Mouse (Mus musculus) skeletal muscle tissue, adult 2 months (tissue): ENCODE results near the gene Dnah7a.
"Not testable (repeated sequence)": the region's sequence is repeated elsewhere in the genome, so short reads cannot be mapped to it uniquely, and the experiment has no call there.

Experiments
- DNase-seq: peaks from one replicate; pipeline ENCODE4 v3.0.0-alpha.2; 2012; ENCODE audit warnings: low read depth, low spot score

Dnah7a gene

DNA sequence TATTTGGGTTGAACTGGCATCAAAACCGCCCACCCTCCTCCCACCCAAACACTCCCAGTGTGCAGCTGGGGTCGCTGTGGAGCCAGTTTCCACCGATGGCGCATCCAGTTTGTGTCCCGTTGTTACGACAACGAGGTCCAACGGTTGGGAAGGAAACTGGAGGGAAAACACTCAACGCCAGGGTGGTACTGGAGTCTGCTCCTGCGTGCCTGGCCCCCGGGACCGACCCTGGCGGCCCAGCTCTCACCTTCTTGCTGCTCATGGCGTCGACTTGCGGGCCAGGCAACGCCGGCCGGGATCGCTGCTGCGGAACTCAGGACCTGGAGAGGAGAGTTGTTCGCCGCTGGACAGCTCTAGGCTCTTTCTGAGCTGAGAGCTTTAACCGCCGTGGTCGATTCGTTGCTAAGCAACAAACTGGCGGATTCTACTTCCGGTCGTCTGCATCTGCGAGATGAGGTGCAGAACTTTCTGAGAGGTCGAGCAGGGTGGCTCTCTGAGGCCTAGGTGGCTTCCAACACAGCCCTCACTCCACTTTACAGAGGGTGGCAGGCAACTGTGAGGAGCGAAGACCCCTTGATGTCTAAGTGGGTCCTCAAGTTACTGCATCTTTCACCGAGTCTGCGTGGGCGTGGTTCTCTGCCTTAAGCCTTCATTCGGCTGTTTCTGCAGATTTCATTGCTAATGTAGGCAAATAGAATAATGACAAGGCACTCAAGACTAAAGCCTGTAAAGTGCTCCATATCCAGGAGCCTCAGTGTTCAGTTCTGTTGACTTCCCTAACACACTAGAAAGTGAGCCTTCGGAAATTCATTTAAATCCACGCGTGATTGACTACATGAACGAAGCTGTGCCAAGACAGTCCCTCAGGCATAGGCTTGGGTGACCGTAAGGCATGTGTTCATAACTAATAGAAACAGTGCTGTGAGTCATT is at the start of gene Dnah7a:
Gene Dnah7a (minus strand): TSS at position 354 of the 931 bp plus-strand sequence.
- DNase-seq = peak; percentile 7

DNA sequence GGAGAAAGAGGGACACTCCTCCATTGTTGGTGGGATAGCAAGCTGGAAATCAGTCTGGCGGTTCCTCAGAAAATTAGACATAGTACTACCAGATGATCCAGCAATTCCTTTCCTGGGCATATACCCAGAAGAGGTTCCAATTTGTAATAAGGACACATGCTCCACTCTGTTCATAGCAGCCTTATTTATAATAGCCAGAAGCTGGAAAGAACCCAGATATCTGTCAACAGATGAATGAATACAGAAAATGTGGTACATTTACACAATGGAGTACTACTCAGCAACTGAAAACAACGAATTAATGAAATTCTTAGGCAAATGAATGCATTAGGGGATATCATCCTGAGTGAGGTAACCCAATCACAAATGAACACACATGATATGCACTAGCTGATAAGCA is 46.9 kb upstream of the Dnah7a start:
- not testable (repeated sequence) for DNase-seq

DNA sequence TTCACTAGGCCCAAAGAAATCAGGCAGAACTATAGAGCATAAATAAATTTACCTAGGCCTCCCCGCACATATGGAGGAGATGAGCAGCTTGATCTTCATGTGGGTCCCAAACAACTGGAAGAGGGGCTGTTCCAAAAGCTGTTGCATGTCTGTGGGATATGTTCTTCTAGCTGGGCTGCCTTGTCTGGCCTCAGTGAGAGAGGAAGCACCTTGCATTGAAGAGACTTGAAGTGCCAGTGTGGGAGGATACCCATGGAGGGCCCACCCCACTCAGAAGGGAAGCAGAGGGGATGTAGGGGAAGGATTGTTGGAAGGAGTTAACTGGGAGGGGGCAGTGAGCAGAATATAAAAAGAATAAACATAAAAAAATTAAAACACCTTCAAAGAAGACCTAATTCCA is 44.6 kb upstream of the Dnah7a start:
- no peak for DNase-seq

DNA sequence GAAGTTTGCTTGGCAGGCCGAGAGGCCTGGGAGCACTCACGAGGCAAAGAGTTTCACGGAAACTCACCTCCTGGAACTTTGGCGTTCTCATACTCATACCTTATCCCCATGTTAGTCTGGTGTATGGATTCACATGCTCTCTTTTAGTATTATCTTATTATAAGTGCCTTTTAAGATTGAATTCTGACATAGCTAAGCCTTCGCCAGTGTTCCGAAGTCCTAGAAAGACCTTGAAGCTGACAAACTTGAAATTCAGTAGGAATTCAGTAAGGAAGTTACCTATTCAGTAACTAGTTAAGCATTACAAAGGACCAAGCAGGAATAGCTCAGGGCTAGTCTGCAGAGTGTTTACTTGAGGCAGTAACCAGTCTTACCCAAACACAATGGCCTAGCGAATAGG is 44.1 kb upstream of the Dnah7a start:
- not testable (repeated sequence) for DNase-seq

DNA sequence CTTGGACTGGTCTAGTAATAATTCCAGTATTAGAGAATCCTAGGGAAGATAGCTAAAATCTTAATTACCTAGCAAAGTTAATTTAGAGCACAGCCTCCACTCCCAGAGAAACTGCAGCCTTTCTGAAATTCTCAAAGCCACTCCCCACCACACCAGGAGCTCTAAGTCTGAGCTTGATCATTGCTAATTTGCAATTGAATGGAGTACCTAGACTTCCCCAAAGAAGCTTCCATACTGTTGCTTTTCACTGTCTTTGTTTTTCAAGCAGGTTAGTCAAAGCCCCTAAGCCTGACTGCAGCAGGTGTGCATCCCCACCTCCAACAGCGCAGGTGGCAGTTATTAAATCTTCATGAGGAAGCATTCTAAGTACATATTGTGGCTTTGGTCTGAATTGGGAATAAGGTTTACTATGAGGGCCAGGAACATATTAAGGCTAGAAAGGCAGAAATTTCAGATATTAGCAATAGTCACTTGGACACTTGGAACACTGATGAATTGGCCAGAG is 43.3 kb upstream of the Dnah7a start:
- DNase-seq = not testable (repeated sequence)

DNA sequence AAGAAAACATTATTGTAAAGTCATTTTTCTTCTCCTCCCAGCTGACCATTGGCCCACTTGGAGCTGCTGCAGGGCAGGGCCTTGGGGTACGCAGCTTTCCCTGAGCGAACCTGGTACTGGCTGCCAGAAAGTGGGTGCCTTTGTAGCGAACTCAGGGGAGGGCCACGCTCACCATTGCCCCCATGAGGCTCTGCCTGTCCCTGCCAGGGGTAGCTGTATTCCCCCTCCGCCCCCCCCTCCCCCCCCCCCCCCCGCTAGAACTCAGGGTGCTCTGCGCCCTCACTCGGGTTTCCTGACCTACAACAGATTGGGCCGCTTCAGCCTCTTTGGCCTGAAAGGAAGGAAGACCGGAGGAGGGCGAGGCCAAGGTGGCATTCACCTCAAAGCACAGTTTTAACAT is 42.0 kb upstream of the Dnah7a start:
- DNase-seq = no peak

DNA sequence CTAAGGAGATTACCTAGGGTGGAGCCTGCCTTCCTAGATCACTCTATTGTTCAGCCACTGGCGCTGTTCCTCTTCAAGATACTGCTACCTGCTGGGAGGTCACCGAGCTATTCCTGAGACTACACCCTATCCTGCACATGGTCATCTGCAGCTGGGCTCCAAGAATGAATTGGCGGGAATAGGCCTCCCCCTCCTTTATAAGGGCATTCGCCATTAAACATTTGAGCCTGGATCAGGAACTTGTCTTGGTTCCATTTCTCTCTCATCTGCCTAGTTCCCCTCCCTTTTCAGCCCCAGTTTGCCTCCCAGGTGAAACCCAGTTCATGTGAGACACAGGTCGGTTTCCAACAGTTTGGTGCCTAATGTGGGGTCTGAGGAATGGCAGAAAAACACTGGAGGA is 39.4 kb upstream of the Dnah7a start:
- DNase-seq = no peak

DNA sequence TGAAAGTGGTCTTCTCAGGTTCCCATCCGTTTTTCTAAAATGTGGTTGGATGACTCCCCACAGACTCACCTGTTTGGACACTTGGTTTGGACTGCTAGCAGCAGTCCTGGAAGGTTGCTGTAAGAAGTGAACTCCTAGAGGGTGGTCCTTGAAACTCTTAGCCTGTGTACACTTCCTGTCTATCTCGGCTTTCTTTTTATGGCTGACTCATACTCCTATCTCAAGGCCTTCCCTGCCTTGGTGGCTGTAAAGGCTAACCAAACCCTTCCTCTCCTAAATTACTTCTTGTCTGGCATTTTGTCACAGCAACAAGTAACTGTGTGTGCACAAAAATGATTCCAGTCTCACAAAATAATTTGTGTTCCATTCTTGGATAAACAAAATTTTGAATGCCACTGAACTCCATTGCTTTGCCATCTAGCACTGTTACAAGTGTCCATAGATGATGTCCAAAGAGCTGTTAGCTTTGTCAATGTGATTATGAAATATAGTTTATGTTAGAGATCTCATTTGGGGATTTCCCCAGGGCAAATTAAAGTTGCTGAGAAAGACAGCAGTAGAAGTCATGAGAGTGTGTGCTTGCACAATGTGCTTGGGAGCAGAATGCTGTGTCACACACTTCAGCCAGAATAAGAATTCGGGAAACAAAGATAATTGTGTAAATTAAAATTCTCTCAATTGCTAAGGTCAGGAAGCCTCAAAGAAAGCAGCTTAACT is 35.3 kb upstream of the Dnah7a start:
- no peak for DNase-seq

DNA sequence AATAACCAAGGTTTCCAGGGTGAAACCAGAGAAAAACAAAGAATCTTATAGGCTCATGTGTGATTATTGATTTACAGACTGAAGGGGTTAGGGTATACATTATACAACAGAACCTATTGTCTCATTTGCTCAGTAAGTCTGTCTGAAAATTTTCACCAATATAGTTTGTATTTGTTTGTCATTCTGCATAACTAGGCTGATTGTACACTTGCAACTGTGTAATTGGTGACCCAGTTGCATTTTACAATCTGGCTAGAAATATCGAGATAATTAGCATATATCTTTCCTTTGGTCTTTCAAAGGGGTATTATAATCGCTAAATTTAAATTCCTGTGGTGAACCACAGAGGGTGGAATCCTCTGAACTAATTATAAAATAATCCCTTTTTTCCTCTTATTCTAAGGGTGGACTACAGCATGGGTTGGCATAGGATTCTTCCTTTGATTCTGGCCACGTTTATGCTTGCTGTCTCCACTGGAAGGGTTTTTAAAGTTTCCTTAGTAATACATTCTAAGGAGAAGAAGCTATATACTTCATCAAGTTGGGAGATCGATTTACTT is 34.3 kb upstream of the Dnah7a start:
- DNase-seq = no peak

DNA sequence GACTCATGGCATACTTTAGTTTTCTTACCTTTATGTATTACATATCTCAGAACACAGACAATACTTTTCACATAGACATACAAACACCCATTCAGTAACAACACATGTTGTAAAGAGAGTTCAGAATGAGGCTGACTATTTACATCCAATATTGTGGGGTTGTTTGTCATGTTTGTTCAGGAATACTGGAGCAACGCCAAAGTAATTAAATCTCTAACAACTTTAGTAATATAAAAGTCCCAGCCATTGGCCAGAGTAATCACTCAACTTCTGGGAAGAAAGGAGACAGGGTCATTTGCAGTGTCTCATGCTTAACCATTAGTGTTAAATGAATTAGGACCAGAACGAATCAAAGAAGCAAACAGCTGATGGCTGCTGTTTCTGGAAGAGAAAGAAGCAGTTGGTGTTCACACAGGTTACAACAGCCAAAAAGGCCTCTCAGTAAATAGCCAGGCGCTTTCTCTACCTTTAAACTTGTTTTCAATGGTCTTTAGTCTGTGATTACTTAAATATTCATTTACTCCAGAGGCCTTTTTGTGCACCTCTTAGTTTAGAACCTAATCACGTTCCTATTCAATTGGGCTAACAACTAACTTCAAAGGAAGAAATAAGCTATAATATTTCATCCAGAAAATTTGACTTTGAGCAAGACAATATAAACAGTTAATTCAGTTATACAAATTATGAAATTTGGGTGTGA is 33.6 kb upstream of the Dnah7a start:
- not testable (repeated sequence) for DNase-seq

DNA sequence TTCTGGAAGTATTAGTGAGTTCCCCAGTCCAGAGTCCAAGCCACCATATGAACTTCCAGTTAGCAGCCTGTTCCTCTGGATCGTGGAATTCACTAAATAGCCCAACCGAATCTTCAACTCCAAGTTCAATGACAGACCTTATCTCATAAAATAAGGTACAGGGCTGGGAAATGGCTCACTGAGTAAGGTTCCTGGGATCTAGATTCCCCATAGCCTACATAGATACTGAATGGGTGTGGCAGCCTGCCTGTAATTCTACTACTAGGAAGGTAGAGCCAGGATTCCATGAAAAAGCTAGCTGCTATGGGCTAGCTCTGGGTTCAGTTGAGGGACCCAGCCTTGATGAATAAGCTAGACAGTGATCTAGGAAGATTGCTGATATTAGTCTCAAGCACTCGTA is 30.0 kb upstream of the Dnah7a start:
- no peak for DNase-seq

DNA sequence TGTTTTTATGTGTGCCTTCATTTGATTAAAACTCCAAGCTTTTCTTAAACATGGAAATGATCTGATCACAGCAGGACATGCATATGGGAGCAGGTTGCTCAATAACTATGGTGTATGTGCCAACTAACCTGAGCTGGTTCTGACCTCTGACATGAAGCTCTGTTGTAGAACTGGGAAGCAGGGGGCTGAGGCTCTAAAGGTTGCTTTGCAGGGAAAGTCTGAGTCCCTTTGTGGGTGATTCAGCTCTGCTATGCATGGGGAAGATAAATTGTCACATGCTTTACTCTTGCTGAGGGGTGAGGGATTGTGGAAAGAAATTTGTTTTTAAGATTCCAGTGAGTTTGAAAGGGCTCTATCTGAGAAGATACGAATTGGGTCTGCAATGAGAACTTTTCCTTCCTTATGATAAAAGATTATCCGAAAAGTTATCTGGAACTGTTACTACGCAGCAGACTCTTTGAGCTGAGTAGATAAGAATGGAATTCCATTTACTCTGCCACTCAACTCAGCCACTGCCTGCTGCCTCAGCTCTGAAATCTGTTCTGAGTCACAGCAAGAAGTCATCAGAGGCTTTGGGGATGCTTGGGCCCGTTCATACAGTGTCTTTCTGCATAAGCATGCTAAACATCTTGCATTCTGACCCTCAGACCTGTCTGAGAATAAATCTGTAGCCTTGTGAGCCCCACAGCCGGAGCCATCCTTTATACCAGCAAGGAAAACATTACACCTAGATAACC is 22.1 kb upstream of the Dnah7a start:
- DNase-seq = no peak

DNA sequence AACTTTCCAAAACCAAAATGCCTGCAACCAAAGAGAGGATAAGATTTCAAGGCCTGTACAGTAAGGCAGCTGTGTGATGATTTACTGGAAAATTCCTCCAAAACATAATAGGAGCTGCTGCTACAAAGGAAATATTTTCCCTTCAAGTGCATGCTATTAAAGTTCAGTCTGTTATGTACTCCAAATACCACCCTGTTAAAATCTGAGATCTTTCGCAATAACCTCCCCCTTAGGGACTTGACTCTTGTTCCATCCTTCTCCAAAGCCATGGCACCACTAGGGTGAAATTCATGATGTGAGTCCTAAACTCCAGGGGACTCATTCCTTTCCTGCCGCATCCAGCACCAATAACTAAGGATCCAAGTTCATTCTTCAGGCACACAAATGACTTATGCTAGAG is 20.3 kb upstream of the Dnah7a start:
- no peak for DNase-seq

DNA sequence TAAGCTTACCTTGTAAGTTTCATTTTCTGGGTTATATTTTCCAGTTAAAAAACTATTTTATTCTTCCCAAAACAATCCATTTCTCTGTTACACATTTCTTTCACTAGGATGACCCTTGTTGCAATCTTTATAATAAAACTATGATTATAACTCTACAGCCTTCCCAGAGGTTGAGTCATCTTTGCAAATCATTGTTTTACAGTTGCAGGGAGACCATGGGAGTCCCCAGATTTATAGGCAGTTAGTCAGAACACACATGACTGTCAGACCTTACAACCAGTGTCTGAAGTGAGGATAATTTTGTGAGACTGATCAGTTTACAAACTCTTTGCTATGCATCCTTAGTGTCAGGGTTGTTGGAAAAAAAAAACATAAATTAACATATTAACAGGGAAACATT is 14.8 kb upstream of the Dnah7a start:
- DNase-seq = no peak

DNA sequence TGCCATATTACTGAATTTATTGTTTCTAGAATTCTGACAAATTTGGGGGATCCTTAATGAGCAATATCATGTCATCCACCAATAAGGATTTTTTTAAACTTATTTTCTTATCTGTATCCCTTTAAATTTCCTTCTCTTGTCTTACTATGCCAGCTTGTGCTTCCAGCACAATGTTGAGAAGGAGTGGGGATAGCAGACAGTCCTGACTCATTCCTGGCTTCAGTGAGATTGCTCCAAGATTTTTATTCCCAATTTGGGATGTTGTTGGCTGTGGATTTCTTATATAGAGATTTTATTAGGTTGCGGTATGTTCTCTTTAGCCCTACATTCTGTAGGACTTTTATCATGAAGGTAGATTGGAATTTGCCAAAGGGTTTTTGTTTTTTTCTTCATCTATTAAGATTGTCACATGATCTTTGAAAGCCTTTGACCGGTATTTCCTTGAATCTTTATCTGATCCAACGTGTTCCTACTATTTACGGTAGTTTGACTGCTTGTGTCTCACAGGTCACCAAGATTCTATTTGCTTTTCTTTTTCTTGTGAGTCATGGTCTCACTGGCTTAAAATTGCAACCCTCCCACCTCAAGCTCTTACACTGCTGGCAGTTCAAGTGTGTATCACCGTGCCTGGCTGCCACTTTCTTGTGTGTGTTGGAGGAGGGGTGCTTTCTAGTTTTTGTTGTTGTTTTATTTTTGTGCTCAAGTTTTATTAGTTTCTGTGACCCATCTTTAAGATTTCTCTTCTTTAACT is 14.2 kb upstream of the Dnah7a start:
- no peak for DNase-seq

DNA sequence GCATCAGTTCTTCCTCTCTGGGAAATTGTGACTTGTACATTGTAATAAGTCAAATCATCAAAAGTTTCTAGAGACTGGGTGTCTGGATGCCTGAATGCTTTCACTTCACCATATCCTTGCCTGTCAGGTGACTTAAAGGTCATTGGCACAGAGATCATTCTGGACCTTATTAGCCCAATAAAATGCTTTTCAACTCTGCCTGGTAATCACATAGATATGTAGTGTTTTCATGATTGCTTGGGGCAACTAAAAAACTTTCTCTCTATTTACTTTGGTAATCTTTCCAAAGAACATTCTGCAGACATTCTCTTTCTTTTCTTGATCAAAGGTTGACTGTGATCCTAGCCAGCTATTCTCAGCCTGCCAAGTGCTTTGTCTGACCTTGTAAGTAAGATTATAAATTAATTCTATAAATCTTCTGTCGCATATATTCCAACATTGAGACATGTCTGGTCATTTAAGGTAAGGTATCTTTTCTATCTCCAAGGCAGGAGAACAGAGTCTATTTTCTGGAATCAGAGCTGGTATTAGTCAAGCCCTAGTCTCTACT is 9.5 kb upstream of the Dnah7a start:
- no peak for DNase-seq

DNA sequence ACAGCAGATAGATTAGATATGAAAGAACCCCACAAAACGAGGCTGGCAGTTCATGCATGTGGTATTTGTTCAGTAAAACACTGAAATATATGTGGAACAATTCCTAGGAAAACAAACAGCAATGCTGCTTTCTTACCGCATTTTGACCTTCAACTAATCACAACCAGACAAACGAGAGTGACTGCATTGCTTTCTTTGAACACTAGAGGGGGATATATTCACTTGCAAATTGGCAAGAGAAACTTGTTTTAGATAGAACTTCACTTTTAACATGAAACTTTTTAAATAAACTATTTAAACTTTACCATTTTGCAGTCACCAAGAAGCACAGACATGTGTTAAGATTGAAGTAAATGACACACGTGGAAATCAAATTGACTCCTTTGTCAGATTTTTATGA is 8.9 kb upstream of the Dnah7a start:
- DNase-seq = peak; percentile 49

DNA sequence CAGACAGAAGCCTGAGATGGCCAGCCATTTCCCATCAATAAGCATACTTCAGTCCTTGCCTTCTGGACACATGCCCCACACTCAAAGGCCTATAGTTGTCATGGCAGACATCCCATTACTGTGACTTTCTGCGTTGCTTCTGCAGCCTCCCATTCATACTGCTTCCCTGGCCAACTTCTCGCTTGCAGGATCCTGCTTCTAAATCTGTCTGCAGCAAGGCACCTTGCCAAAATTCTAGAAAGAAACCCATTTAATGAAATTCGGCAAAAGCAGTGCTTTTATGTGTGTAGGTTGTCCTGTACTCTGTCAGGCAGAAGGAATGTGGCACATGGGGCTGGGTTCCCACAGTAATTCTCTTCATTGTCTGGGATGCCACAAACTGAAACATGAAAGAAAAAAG is 6.8 kb upstream of the Dnah7a start:
- DNase-seq = not testable (repeated sequence)

DNA sequence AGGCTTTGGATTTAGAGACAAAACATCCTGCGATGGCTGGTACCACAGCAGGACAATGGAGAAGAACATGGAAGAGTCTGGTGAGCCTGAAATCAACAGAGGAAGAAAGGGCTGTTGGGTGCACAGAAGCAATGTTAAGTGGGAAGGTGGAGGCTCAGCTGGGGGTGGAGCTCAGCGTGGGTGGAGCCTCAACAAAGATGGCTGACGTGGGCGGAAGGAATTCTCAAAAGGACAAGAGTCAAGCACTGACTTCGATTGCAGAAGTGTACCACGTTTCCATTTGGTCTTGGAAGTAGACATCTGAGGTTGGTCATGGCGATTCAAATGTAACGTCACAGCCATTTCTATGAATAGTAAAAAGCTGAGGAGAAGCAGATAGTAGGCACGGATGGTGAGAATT is 4.5 kb upstream of the Dnah7a start:
- DNase-seq = no peak

DNA sequence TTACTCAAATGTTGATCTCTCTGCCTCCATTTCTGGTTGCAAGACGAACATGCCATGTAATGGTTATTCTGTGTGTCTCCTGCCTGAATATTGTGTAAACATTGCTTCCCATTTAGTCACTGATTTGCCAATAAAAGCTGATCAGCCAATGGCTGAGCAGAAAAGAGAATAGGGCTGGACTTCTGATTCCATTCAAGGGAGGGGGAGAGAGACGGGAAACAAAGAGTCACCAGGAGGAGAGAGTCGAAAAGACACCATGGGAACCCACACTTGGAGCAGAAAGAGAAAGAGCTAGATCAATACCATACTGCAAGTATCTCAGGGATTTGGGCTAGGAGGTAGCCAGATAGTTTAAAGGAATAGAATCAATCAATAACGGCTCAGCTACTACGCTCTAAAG is 3.0 kb upstream of the Dnah7a start:
- DNase-seq = not testable (repeated sequence)
